Mouse (Mus musculus) hindbrain, embryonic 11.5 days (tissue): ENCODE data around the gene Ptch1. TPM values are rescaled to one million over a fixed set of nuclear protein-coding genes. Genes with fewer than 3 reads are reported as not detected.

Source experiments
- ATAC-seq: fragments of 200-750 bp; cut with Nextera tagmentation; 2 replicates; pipeline ENCODE4 v1.8.0; 2017; ENCODE audit warnings: mild to moderate bottlenecking, moderate TSS enrichment, moderate library complexity; ENCODE audit not compliant: low FRiP score
- DNase-seq: peaks from one replicate; pipeline ENCODE4 v3.0.0-alpha.2; 2015; ENCODE audit warnings: low spot score
- H3K27ac ChIP-seq: fragments of 300-500 bp; sonication (generic); 2 replicates; pipeline ENCODE4 v1.5.1; 2014; ENCODE audit warnings: mild to moderate bottlenecking, low read depth, low read length
- H3K27me3 ChIP-seq: fragments of 300-500 bp; sonication (generic); 2 replicates; pipeline ENCODE4 v1.6.1; 2014; ENCODE audit warnings: mild to moderate bottlenecking, low read length, moderate library complexity, mixed read lengths; ENCODE audit not compliant: control insufficient read depth, insufficient read depth
- H3K36me3 ChIP-seq: fragments of 300-500 bp; sonication (generic); 2 replicates; pipeline ENCODE4 v1.6.1; 2014; ENCODE audit warnings: mild to moderate bottlenecking, low read length, moderate library complexity, mixed read lengths; ENCODE audit not compliant: control insufficient read depth, insufficient read depth
- H3K4me1 ChIP-seq: fragments of 300-500 bp; sonication (generic); replicated peaks from 2 replicates; pipeline ENCODE4 v1.6.1; 2014; ENCODE audit warnings: low read length, mixed read lengths; ENCODE audit not compliant: control insufficient read depth, insufficient read depth
- H3K4me2 ChIP-seq: fragments of 300-500 bp; sonication (generic); replicated peaks from 2 replicates; pipeline ENCODE4 v1.6.1; 2014; ENCODE audit warnings: mild to moderate bottlenecking, low read depth, low read length
- H3K4me3 ChIP-seq: fragments of 300-500 bp; sonication (generic); 2 replicates; pipeline ENCODE4 v1.5.1; 2014; ENCODE audit warnings: low read depth, low read length
- H3K9ac ChIP-seq: fragments of 300-500 bp; sonication (generic); 2 replicates; pipeline ENCODE4 v1.6.1; 2014; ENCODE audit warnings: low read depth, low read length
- H3K9me3 ChIP-seq: fragments of 300-500 bp; sonication (generic); 2 replicates; pipeline ENCODE4 v1.6.1; 2016; ENCODE audit warnings: low read length; ENCODE audit not compliant: control insufficient read depth
- WGBS: fragments of 180-500 bp; shearing (Covaris S2); extraction: QIAGEN DNeasy Blood & Tissue Kit; methylation state at CpG from one replicate; pipeline ENCODE4 v1.1.7; 2014; 5-methylcytosine and 5-hydroxymethylcytosine counted together
- polyA plus RNA-seq: library from polyadenylated mRNA; unstranded; fragments of >200 nt; fragmentation: Nextera tagmentation; extraction: Ambion mirVana; gene quantifications from 2 replicates; pipeline ENCODE4 v1.2.1, GENCODE M21; 2014

Ptch1 gene
- polyA plus RNA-seq, 1 experiment from 2014 or later: 28.4 TPM

- 25% methylated on average over 5 of the region's 5 CpGs for WGBS
- no peak overlapping the region for H3K4me3 ChIP-seq
- no peak overlapping the region for H3K9ac ChIP-seq
- DNase-seq (no peak), ATAC-seq (no peak)
- peak overlapping the region; percentile 65 for H3K27ac ChIP-seq
- no peaks in the 10 kb centered on the region for H3K36me3 ChIP-seq
- H3K9me3 ChIP-seq: no peaks in the 10 kb centered on the region
- H3K4me2 ChIP-seq: peak overlapping the region; percentile 17; the same call in 1 of the 2 replicates
- H3K27me3 ChIP-seq: no peaks in the 10 kb centered on the region
- peaks cover 30% of the 10 kb centered on the region for H3K4me1 ChIP-seq
Measured at GRCm38 (mm10) chr13:63555885-63556284, 17.5 kb downstream of the Ptch1 start.

GRCm38 (mm10) chr13:63554569-63554968 lies 18.8 kb downstream of the Ptch1 start:
- ATAC-seq: peak; percentile 85
- no peaks in the 10 kb centered on the region for H3K27me3 ChIP-seq
- peak; percentile 72 for DNase-seq
- H3K4me3 ChIP-seq: no peak overlapping the region
- H3K36me3 ChIP-seq: no peaks in the 10 kb centered on the region
- H3K9me3 ChIP-seq: no peaks in the 10 kb centered on the region
- H3K4me1 ChIP-seq: peaks cover 28% of the 10 kb centered on the region
- H3K27ac ChIP-seq: peak overlapping the region; percentile 74
- H3K9ac ChIP-seq: no peak overlapping the region
- H3K4me2 ChIP-seq: 0 out of 2 replicates have a peak overlapping the region, but pooled peaks have one; percentile 1
- 20% methylated on average over 11 of the region's 11 CpGs for WGBS

GRCm38 (mm10) chr13:63553436-63553835 lies 20.0 kb downstream of the Ptch1 start:
- 42% methylated on average over 5 of the region's 5 CpGs for WGBS
- no peak for ATAC-seq
- H3K4me3 ChIP-seq: no peak overlapping the region

GRCm38 (mm10) chr13:63552291-63552932 lies 21.0 kb downstream of the Ptch1 start:
- peaks cover 14% of the 10 kb centered on the region for H3K4me1 ChIP-seq
- no peak overlapping the region for H3K4me3 ChIP-seq
- H3K9ac ChIP-seq: peak overlapping the region; percentile 11; the same call in 1 of the 2 replicates
- H3K9me3 ChIP-seq: no peaks in the 10 kb centered on the region
- peak overlapping the region; percentile 73 for H3K27ac ChIP-seq
- H3K27me3 ChIP-seq: no peaks in the 10 kb centered on the region
- ATAC-seq (peak; percentile 38), DNase-seq (peak; percentile 52)
- H3K36me3 ChIP-seq: no peaks in the 10 kb centered on the region
- H3K4me2 ChIP-seq: peak overlapping the region; percentile 28
- 57% methylated on average over 10 of the region's 10 CpGs for WGBS

More at GRCm38 (mm10) chr13:63553436-63553835, 20.0 kb downstream of the Ptch1 start:
- H3K27ac ChIP-seq: peak overlapping the region; percentile 73
- no peak for DNase-seq
- no peaks in the 10 kb centered on the region for H3K36me3 ChIP-seq
- H3K27me3 ChIP-seq: no peaks in the 10 kb centered on the region
- H3K9ac ChIP-seq: 0 out of 2 replicates have a peak overlapping the region, but pooled peaks have one; percentile 7
- no peaks in the 10 kb centered on the region for H3K9me3 ChIP-seq
- peaks cover 22% of the 10 kb centered on the region for H3K4me1 ChIP-seq
- H3K4me2 ChIP-seq: no peak overlapping the region

GRCm38 (mm10) chr13:63551552-63552290 lies 21.7 kb downstream of the Ptch1 start:
- peaks cover 12% of the 10 kb centered on the region for H3K4me1 ChIP-seq
- DNase-seq (no peak), ATAC-seq (no peak)
- 0 out of 2 replicates have a peak overlapping the region, but pooled peaks have one; percentile 7 for H3K27ac ChIP-seq
- no peaks in the 10 kb centered on the region for H3K36me3 ChIP-seq
- H3K27me3 ChIP-seq: no peaks in the 10 kb centered on the region
- no peak overlapping the region for H3K4me2 ChIP-seq
- no peaks in the 10 kb centered on the region for H3K9me3 ChIP-seq
- WGBS: 60% methylated on average over 10 of the region's 10 CpGs
- no peak overlapping the region for H3K4me3 ChIP-seq
- H3K9ac ChIP-seq: no peak overlapping the region; the same call in 1 of the 2 replicates

GRCm38 (mm10) chr13:63550367-63550766 lies 23.0 kb downstream of the Ptch1 start:
- Histone ChIP-seq H3K4me2 (no peak overlapping the region), H3K4me3 (no peak overlapping the region), H3K36me3 (no peaks in the 10 kb centered on the region), H3K9ac (no peak overlapping the region), H3K27me3 (no peaks in the 10 kb centered on the region), H3K27ac (no peak overlapping the region), H3K4me1 (peaks cover 12% of the 10 kb centered on the region), H3K9me3 (no peaks in the 10 kb centered on the region)
- ATAC-seq: no peak
- WGBS: 79% methylated on average over 5 of the region's 5 CpGs
- DNase-seq: no peak

GRCm38 (mm10) chr13:63549210-63549609 lies 24.2 kb downstream of the Ptch1 start:
- DNase-seq (no peak), ATAC-seq (no peak)
- Histone ChIP-seq H3K36me3 (no peaks in the 10 kb centered on the region), H3K4me1 (peaks cover 12% of the 10 kb centered on the region), H3K4me3 (no peak overlapping the region), H3K27ac (0 out of 2 replicates have a peak overlapping the region, but pooled peaks have one; percentile 20), H3K27me3 (no peaks in the 10 kb centered on the region), H3K9ac (no peak overlapping the region), H3K4me2 (no peak overlapping the region), H3K9me3 (no peaks in the 10 kb centered on the region)
- WGBS: 54% methylated on average over 5 of the region's 5 CpGs

GRCm38 (mm10) chr13:63548571-63548970 lies 24.8 kb downstream of the Ptch1 start:
- Histone ChIP-seq H3K4me2 (no peak overlapping the region), H3K9me3 (no peaks in the 10 kb centered on the region), H3K36me3 (no peaks in the 10 kb centered on the region), H3K4me1 (peaks cover 14% of the 10 kb centered on the region), H3K4me3 (no peak overlapping the region), H3K27ac (no peak overlapping the region), H3K27me3 (no peaks in the 10 kb centered on the region), H3K9ac (no peak overlapping the region)
- WGBS: 94% methylated on average over 4 of the region's 4 CpGs
- no peak for ATAC-seq
- DNase-seq: no peak
